Mouse (Mus musculus) adrenal gland, adult (tissue): ENCODE measurements around the gene Treml1.
"Not testable (repeated sequence)": the region's sequence is repeated elsewhere in the genome, so short reads cannot be mapped to it uniquely, and the experiment has no call there.

ENCODE experiments used
- DNase-seq, 2 experiments: peaks; one replicate each; pipeline ENCODE4 v3.0.0; 2022 to 2023; ENCODE audit warnings: low spot score in 1 of 2; ENCODE audit not compliant: inconsistent age in 2 of 2

Gene Treml1

DNA sequence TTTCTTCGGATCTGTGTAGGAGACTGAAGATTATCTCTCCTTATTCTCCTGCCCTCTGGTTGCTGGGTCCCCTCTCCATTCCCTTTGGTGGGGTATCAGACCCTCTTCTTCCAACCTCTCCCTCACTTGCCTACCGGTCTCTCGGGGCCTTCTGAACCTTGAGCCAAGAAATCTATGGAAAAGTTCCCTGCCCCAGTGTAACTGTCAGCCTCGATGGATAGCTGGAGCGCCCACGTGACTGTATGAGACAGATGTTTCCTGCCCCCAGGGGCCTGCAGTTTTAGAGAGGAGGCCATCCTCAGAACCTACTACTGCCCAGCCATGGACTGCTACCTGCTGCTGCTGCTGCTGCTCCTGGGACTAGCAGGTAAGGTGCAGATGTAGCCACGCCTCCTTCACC is at the start of gene Treml1:
Gene Treml1, plus strand, starts transcription at position 301 of the 400 bp plus-strand sequence.
- no peak for DNase-seq

DNA sequence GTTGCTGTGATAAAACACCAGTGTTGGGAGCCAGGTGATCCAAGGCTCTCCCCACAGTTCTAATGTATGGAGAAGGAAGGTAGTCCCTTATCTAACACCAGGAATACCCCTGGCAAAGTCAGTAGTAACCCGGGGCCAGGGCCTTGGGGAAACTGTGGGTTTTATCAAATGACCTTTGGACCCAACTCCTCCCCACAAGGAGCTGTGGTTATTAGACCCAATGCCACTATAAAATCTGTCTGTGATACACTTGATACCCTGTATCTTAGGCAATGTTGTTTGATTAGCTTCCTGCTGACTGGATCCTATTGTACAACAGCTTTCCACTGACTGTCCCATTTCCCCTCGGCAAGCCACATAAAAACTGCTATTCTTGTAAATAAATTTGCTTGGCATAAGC is 47.6 kb upstream of the Treml1 start:
- no peak for DNase-seq

DNA sequence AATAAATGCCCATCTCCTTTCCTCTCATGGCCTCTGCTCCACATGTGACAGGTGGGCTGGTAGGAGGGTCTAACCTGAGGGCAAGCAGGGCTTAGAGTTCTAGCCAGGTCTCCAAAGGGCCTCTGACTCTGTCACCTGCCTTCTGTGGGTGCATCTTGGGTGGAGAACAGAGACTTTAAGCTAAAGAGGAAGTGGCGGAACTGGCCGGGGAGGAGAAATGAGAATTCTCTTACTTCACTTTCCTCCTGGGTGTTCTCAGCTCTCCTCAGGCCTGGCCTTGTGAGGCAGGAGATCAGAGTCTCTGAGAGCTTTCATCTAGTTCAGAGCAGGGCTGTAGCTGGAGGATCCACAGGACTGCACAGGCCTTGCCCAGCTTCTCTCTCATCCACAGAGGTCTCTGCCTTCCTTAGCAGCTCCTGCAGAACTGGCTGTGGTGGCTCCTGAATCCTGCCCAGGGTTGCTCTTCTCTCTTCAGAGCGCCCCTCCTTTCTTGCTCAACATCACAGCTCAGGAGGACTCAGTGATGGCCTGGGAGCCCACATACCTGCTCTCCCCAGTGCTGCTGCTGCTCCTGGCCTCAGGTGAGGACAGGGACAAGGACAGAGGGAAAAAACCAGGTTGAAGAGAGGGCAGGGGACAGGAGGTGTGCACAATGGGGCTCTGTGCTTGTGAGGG is 43.7 kb upstream of the Treml1 start, which contains the start of gene B430306N03Rik:
Gene B430306N03Rik, plus strand, starts transcription at position 237 of the 675 bp plus-strand sequence.
- peak in 1 of 2 experiments; percentile 35 for DNase-seq

DNA sequence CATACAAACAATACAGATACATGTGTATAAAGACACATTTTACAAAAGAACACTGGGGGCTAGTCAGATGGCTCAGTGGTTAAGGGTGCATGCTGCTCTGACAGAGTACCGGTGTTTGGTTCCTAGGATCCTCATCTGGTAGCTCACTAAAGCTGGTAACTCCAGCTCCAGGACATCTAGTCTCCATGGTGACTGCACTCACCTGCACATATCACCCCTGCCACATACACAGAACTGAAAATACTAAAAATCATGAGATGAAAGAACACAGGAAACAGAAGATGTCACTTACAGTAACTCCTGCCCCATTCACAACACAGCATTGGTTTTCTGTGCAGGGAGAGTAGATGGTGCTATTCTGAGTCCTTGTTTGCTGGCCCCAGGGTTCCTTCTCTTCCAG is 41.0 kb upstream of the Treml1 start:
- no peak for DNase-seq

DNA sequence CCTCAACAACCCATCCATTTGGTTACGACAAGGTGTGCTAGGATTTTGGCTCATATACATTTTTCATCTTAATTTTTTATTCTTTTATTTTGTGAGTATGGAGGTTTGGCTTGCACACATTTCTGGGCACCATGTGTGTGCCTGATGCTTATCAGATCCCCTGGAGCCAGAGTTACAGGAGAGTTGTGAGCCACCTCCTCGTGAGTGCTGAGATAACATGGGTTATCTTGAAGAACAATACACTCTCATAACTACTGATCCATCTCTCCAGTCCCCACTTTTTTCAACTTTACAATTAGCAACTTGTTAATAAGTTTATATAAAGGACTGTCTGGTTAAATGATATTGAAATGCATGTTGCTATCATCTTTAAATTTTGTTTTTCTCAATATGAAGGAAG is 38.4 kb upstream of the Treml1 start:
- no peak for DNase-seq

DNA sequence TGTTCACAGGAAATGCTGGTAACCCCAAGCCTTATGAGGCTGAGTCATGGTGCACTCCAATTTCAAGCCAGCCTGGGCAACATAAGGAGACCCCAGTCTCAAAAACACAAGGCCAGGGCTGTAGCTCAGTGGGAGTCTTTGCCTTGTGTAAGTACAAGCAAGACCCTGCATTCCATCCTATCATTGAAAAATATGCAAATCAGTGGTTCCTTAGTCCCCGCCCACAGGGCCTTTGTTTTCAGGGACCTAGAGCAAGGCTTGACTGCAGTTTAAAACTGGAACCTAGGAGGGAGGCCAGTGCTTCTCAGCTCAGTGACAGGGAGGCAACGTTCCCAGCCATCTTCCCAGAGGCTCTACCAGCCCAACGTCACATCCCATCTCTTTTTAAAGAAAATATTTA is 36.5 kb upstream of the Treml1 start:
- DNase-seq: no peak

DNA sequence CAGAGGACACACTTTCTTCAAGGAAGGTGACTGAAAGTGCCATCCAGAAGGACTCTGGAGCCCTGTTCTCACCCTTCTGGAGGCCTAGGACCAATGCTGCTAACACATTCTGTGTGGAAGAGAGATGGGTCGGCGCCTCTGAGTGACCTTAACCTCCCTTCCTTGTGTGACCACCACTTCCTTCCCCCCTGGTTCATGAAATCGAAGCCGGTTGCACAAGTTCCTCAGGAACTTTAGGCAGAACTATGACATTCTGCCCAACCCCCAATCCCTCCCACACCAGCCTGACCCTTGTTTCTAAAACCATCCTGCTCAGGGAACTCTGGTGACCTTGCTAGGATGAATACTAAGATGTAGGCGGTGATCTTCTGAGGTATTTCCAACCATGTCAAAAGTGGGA is 35.5 kb upstream of the Treml1 start:
- DNase-seq: no peak

DNA sequence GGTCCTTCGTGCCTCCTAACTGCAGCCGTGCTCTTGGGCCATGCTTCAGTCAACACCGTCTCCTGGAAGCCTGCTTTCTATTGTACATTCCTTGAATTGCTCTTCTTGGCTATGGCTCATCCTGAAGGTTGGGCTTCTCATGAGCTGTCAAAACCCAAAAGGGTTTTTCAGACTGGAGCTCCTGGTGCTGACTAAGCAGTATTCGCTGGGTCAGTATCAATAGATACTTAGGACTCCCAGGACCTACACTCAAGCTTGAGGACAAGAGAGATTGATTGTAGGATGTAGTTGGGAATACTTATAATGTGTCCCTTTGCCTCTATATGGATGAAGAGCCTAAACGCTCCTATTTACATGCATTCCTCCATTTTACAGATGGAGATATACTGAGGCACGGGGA is 34.6 kb upstream of the Treml1 start:
- no peak for DNase-seq

DNA sequence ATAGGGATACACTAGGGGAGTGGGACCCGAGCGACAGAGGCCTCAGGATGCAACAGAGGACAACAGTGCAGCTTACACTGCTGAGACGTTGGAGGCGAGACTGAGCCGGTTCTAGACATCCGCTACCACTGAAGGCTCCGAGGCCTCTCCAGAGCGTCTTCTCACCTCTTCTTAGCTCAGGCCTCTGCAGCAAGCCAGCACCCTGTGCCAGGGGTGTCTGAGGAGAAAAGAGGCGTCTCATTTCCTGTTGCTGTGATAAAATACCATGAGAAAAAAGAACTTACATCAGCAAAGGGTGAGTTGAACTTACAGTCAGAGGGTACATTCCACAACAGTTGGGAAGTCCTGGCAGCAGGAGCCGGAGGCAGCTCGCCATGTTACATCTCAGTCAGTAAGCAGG is 34.1 kb upstream of the Treml1 start:
- no peak for DNase-seq

DNA sequence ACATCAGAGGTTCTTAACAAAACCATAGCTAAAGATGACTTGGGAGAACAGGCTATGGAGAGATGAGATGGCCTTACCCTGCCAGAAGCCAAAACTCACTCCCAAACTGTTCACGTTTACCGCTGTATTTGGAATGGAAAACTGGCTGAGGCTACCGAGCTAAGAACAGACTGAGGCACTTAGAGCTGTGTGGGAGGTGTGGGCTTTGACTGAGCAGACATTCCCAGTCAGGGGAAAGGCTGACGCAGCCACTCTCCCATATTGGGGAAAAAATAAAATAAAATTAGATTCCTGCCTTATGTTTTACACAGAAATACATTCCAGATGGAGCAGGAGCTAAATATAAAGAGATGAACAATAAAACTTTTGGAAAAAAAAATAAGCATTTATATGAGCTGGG is 33.1 kb upstream of the Treml1 start:
- DNase-seq: no peak

DNA sequence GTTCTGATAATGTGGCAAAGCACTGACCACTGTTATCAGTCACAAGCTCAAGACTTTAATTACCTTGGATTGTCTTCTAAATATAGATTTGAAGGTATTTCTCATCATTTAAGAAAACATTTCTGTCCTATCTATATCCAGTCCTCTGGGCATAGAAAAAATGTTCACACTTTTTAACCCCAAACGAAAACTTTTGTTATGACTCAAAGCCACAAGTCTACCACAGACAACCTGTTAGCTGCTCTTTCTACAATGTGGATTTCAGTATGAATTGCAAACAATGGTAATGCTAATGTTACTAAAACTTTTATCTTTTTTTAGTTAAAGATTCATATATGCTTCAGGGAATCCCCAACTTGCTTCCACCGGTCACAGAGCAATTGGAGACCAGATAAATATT is 27.2 kb upstream of the Treml1 start:
- DNase-seq: no peak

DNA sequence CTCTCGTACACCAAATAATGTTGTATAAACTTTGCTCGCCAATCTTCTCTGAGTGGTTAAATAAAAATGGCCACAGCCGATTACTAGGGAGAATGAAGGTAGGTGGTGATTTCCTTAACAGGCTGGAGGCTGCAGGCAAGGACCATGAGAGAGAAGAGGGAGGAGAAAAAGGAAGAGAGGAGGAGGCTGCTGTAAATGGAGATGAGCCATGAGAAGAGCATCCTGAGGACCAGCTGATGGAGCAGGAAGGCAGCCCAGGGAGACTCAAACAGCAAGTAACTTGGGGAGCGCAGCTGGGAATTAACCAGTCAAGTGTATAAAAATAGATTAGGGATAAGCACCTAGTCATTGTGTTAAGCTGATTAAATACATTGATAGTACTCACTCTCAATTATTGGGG is 25.5 kb upstream of the Treml1 start:
- DNase-seq: no peak

DNA sequence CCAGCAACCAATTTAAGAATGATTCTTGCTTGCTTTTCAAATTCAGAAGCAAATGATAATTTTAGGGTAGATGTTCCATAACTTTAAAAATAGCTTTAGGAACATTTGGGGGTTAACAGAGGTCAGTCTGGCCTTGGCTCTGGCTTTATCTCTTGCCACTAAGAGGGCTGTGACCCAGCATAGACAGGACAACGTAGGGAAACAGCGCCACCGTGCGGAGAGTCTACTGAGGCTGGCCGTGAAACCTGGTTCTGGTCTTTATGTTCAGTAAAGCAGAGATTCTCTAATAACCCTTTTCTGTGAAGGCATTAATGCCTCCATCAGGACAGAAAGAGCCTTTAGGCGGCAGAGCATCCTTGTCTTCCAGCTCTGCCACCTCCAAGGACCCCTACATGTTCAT is 22.9 kb upstream of the Treml1 start:
- peak; percentile 78 to 93 for DNase-seq

DNA sequence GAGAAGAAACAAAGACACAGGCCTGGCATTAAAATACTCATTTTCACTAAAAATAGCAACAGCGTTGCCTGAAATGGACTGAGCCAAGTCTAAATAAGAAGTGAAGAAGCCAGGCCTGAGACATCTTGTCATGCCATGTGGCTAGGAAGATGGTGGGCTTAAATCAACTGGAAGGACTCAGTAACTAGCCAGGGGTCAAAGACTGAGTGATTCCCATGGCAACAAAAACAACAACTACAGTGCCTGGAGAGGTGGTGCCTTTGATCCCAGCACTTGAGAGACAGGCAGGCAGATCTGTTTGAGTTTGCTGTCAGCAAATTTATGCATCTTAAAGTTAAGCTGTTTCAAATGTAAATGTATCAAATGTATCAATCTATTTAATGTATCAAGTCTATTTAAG is 19.4 kb upstream of the Treml1 start:
- DNase-seq: no peak

DNA sequence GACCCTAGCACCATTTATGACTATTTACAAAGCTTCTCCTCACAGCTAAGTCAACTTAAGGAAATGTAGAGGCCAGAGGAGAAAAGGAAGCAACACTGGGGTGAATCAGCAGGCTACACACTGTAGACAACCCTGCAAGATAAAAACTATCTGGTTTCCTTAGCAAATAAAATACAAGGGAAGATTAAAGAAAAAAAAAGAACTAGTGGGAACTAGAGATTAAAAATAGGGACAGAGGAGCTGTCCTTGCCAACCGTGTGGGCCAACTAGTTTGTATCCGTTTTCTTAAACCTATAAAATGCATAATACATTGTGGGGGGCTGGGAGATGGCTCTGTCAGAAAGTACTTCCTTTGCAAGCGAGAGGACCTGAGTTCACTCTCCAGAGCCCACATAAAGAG is 17.8 kb upstream of the Treml1 start:
- no peak for DNase-seq

DNA sequence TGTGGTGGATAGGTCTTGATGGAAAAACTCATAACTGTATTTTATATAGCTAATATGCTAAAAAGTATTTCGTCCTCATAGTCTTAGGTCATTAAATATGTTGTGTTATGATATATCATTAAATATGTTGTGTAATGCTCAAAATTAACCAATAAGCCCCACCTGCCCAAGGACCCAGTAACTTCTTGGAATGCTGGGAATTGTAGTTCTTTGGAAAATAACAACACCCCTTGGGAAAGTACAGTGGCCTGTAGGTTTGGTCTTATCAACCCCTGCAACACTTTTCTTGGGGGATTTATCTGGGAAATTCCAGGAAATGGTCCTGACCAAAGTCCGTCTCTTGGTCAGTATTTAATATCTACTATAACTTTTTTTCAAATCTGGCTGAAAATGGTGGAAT is 16.7 kb upstream of the Treml1 start:
- no peak for DNase-seq

DNA sequence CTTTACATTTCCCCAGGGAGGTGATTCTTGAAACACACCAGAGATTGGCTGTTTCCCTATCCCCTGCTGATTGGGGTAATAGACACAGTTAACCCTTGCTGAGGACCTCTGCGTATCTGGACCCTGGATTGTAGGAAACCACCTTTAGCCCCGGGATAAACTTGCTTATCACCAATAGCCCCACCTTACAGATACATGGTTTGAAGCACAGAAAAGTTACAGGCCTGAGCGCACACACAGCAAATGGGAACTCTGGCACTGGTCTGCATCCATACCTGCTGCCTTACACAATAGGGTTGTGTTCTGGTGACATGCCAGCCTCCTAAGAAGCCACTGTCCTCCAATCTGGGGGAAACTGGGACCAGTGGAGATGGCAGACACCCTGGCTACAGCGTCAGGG is 13.9 kb upstream of the Treml1 start:
- no peak for DNase-seq

DNA sequence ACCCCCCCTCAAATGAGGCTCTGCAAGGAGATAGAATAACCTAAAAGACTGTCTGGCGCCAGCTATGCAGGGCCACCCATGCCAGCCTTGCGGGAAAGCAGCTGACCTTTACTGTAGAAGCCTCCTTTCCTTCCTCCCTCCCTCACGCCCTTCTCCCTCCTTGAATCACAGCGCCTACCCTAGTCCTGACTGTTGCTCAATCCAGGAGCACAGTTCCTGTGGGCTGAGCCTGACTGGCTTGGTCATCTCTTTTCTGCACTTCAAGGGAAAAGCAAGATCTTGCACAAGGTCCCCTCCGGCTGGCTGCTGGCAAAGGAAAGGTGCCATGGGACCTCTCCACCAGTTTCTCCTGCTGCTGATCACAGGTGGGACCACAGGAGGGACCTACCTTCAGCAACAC is 13.5 kb upstream of the Treml1 start, which contains the start of gene Trem2:
Gene Trem2, plus strand, starts transcription at position 171 of the 400 bp plus-strand sequence.
- DNase-seq: peak; percentile 34 to 81

DNA sequence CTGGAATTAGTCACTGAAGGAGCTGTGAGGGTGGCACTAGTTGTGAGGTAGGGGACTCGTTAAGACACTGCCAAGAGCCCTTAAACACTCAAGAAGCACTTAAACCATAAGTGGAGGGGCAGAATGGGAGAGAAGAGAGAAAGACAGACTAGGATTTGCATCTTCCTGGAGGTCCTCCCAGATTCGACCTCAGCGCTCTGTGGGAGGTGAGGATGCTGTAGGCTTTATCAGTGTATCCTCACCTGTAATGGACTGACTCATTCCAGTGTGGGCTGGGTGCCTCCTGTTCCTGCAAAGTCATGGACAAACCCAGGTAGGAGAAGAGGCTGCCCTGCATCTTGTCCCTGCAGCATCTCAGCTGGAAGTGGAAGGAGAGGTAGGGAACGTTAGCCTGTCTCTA is 12.9 kb upstream of the Treml1 start:
- no peak for DNase-seq

DNA sequence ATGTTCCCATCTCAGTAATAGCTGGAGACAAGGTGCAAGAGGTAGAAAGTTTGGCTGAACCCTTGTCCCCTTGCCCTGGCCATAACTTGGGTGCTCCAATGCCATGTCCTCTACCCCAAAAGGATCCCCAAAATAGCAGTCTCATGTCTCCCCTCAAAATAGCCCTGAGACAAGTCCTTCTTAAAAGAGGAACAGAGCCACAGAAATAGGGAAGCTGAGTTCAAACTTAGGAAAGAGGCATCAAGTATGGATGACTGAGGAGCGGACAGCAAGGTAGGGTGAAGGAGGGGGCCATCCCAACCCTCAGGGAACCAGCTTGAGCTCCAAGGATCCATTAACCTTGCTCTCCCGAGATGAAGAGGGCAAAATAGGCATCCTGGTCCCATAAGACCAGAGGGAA is 12.4 kb upstream of the Treml1 start:
- DNase-seq: no peak

DNA sequence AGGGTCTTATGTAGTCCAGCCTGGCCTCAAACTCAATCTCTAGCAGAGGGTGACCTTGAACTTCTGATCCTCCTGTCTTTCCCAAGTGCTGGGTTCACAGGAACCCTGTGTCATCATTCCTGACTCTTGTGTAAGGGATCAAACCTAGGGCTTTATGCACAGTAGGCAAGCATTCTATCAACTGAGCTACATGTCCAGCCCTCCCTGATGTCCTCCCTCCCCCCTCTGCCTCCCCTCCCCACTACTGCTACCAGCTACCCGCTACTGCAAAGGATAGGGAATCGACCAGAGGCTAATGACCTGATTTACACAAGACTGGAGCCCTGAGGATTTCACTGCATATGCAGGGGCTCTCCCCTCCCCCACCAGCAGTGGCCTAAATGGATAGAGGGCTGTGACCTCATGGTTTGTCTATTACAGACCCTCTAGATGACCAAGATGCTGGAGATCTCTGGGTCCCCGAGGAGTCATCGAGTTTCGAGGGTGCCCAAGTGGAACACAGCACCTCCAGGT is 9.0 kb upstream of the Treml1 start:
- DNase-seq: no peak

DNA sequence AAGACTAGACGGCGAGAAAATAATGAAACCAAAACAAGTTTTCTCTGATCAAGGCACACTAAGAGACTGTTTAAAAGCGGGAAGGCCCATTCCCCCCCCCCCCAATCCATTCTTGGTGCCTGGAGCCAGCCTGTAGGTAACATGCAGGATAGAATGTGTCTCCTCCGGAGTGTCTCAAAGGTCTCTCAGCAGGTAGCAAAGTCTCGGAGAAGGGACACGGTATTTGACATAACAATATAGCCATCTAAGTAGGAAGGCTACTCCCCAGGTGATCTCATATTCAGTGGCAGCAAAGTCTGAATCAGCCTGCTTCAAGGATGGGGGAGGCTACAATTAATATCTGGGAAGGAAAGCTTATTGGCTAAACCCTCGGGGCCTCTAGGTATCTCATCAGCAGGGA is 6.7 kb upstream of the Treml1 start:
- DNase-seq: not testable (repeated sequence)

DNA sequence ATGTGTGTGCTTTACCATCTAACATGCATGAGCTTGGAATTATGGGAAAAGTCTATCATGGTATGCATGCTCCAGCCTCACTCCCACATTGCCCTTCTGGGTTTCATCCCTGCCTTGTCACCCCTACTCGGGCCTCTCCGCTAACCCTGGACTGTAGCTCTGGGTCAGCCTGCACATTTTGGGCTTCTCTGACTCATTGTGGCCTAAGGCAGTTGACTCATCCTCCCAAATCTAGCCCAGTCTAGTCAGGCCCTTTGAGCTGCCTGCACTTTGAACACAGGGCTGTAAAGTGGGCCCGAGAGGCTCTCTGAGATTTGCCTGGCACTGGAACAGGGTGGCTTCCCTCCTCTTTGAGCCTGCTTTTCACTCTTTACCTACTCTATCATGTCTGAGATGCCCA is 3.9 kb upstream of the Treml1 start:
- peak; percentile 43 to 69 for DNase-seq
